Mouse (Mus musculus) layer of hippocampus, postnatal 36 days (tissue): ENCODE results near the gene Gm5136. TPM values are rescaled to one million over a fixed set of nuclear protein-coding genes. Genes with fewer than 3 reads are reported as not detected.

Source experiments
- DNase-seq, 2 experiments: peaks; one replicate each; pipeline ENCODE4 v3.0.0; 2022
- total RNA-seq, 2 experiments: library from RNA; stranded (reverse); gene quantifications; 2 replicates each; pipeline ENCODE4 v1.2.3; 2021

Gm5136 gene
- 1 to 10 TPM; 1.6 to 3.6 TPM for total RNA-seq

GRCm38 (mm10) chr10:108699946-108700345, at the start of gene Gm5136:
Gene Gm5136 (minus strand): TSS chr10:108700160.
- DNase-seq, result no peak

GRCm38 (mm10) chr10:108743759-108744158, 43.8 kb upstream of the Gm5136 start:
- DNase-seq, result no peak

GRCm38 (mm10) chr10:108733982-108734381, 34.0 kb upstream of the Gm5136 start:
- DNase-seq, result no peak

- DNase-seq, result no peak
Observed at GRCm38 (mm10) chr10:108728961-108729360, 29.0 kb upstream of the Gm5136 start.

- no peak for DNase-seq
Observed at GRCm38 (mm10) chr10:108726391-108726790, 26.4 kb upstream of the Gm5136 start.

- no peak for DNase-seq
Observed at GRCm38 (mm10) chr10:108724878-108725277, 24.9 kb upstream of the Gm5136 start.

- DNase-seq, result no peak
Observed at GRCm38 (mm10) chr10:108710514-108710913, 10.6 kb upstream of the Gm5136 start.

GRCm38 (mm10) chr10:108705658-108706057, 5.7 kb upstream of the Gm5136 start:
- no peak for DNase-seq

GRCm38 (mm10) chr10:108701361-108702128, 1.6 kb upstream of the Gm5136 start:
- no peak for DNase-seq

- DNase-seq, result no peak
Observed at GRCm38 (mm10) chr10:108697062-108697461, 2.9 kb downstream of the Gm5136 start.

- no peak for DNase-seq
Observed at GRCm38 (mm10) chr10:108690954-108691353, 9.0 kb downstream of the Gm5136 start.

GRCm38 (mm10) chr10:108686696-108687095, 13.3 kb downstream of the Gm5136 start:
- no peak for DNase-seq

- DNase-seq, result no peak
Observed at GRCm38 (mm10) chr10:108679675-108680390, 20.1 kb downstream of the Gm5136 start.

- no peak for DNase-seq
Observed at GRCm38 (mm10) chr10:108677053-108677452, 22.9 kb downstream of the Gm5136 start.

GRCm38 (mm10) chr10:108668944-108669343, 31.0 kb downstream of the Gm5136 start:
- DNase-seq, result no peak

GRCm38 (mm10) chr10:108660295-108660694, 39.7 kb downstream of the Gm5136 start:
- no peak for DNase-seq

GRCm38 (mm10) chr10:108658300-108658699, 41.7 kb downstream of the Gm5136 start:
- no peak for DNase-seq

- DNase-seq, result no peak
Observed at GRCm38 (mm10) chr10:108657669-108658068, 42.3 kb downstream of the Gm5136 start.

- DNase-seq, result no peak
Observed at GRCm38 (mm10) chr10:108656898-108657297, 43.1 kb downstream of the Gm5136 start.

GRCm38 (mm10) chr10:108655074-108655473, 44.9 kb downstream of the Gm5136 start:
- DNase-seq, result no peak

GRCm38 (mm10) chr10:108652831-108653230, 47.1 kb downstream of the Gm5136 start:
- DNase-seq, result no peak

- no peak for DNase-seq
Observed at GRCm38 (mm10) chr10:108652066-108652465, 47.9 kb downstream of the Gm5136 start.

- DNase-seq, result no peak
Observed at GRCm38 (mm10) chr10:108649174-108649573, 50.8 kb downstream of the Gm5136 start.
